Mouse (Mus musculus) limb, embryonic 13.5 days (tissue): ENCODE data around the gene Pcca. TPM values are rescaled to one million over a fixed set of nuclear protein-coding genes. Genes with fewer than 3 reads are reported as not detected.
"Not testable (repeated sequence)": the region's sequence is repeated elsewhere in the genome, so short reads cannot be mapped to it uniquely, and the experiment has no call there.

ENCODE experiments used
- ATAC-seq: fragments of 200-750 bp; cut with Nextera tagmentation; 2 replicates; pipeline ENCODE4 v1.8.0; 2017; ENCODE audit warnings: low read depth, moderate number of reproducible peaks, moderate TSS enrichment; ENCODE audit not compliant: low FRiP score
- H3K27ac ChIP-seq: fragments of 300-500 bp; sonication (generic); 2 replicates; pipeline ENCODE4 v1.5.1; 2015; ENCODE audit warnings: inconsistent platforms, mild to moderate bottlenecking, moderate library complexity
- H3K27me3 ChIP-seq: fragments of 300-500 bp; sonication (generic); 2 replicates; pipeline ENCODE4 v1.6.1; 2015; ENCODE audit warnings: mild to moderate bottlenecking, inconsistent platforms
- H3K36me3 ChIP-seq: fragments of 300-500 bp; sonication (generic); 2 replicates; pipeline ENCODE4 v1.6.1; 2015; ENCODE audit warnings: inconsistent platforms, mild to moderate bottlenecking, moderate library complexity
- H3K4me1 ChIP-seq: fragments of 300-500 bp; sonication (generic); 2 replicates; pipeline ENCODE4 v1.6.1; 2015; ENCODE audit warnings: inconsistent platforms
- H3K4me2 ChIP-seq: fragments of 300-500 bp; sonication (generic); replicated peaks from 2 replicates; pipeline ENCODE4 v1.6.1; 2015; ENCODE audit warnings: inconsistent platforms, mild to moderate bottlenecking, moderate library complexity
- H3K4me3 ChIP-seq: fragments of 300-500 bp; sonication (generic); 2 replicates; pipeline ENCODE4 v1.5.1; 2015; ENCODE audit warnings: moderate library complexity, mild to moderate bottlenecking, inconsistent platforms
- H3K9ac ChIP-seq: fragments of 300-500 bp; sonication (generic); 2 replicates; pipeline ENCODE4 v1.6.1; 2015; ENCODE audit warnings: mild to moderate bottlenecking, inconsistent platforms
- H3K9me3 ChIP-seq: fragments of 300-500 bp; sonication (generic); 2 replicates; pipeline ENCODE4 v1.6.1; 2016; ENCODE audit warnings: inconsistent platforms
- WGBS: fragments of 180-500 bp; shearing (Covaris S2); methylation state at CpG from one replicate; pipeline ENCODE4 v1.1.7; 2015; 5-methylcytosine and 5-hydroxymethylcytosine counted together
- polyA plus RNA-seq: library from polyadenylated mRNA; unstranded; fragments of >200 nt; fragmentation: Nextera tagmentation; extraction: Ambion mirVana; gene quantifications from 2 replicates; pipeline ENCODE4 v1.2.1, GENCODE M21; 2015

The Pcca gene
- polyA plus RNA-seq, 1 experiment from 2014 or later: 26.9 TPM

GRCm38 (mm10) chr14:122574064-122574751 lies 40.1 kb downstream of the Pcca start:
- Histone ChIP-seq H3K4me2 (no peak overlapping the region), H3K4me1 (no peaks in the 10 kb centered on the region), H3K27me3 (no peaks in the 10 kb centered on the region), H3K4me3 (no peak overlapping the region), H3K9me3 (no peaks in the 10 kb centered on the region), H3K27ac (no peak overlapping the region), H3K9ac (no peak overlapping the region), H3K36me3 (no peaks in the 10 kb centered on the region)
- no peak for ATAC-seq
- 79% methylated on average over 7 of the region's 7 CpGs for WGBS

DNA sequence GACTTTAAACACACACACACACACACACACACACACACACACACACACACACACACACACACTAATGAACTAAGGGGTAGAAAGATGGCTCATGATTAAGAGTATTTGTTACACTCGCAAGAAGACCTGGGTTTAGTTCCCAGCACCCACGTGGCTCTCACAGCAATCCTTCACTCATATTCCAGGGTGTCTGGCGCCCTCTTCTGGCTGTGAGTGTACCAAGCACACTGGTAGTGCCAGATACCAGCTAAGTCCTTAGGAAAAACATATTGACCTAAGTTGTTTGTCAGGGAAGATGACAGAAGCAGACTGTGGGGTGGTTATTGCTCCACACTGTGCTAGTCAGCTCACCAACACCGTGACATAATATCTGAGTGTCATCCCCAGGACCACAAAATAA lies 43.7 kb downstream of the Pcca start:
- H3K27me3 ChIP-seq: no peaks in the 10 kb centered on the region
- H3K36me3 ChIP-seq: no peaks in the 10 kb centered on the region
- no peak for ATAC-seq
- no peak overlapping the region for H3K27ac ChIP-seq
- no peak overlapping the region for H3K9ac ChIP-seq
- no peak overlapping the region for H3K4me3 ChIP-seq
- peaks cover 8% of the 10 kb centered on the region; the same call in 1 of the 2 replicates for H3K4me1 ChIP-seq
- 77% methylated on average over 4 of the region's 4 CpGs for WGBS
- no peaks in the 10 kb centered on the region for H3K9me3 ChIP-seq
- H3K4me2 ChIP-seq: no peak overlapping the region

- Histone ChIP-seq H3K9me3 (no peaks in the 10 kb centered on the region), H3K27me3 (no peaks in the 10 kb centered on the region), H3K4me2 (no peak overlapping the region), H3K9ac (no peak overlapping the region), H3K4me3 (no peak overlapping the region), H3K27ac (no peak overlapping the region), H3K36me3 (no peaks in the 10 kb centered on the region), H3K4me1 (peaks cover 8% of the 10 kb centered on the region; the same call in 1 of the 2 replicates)
- ATAC-seq: no peak
- 55% methylated on average over 4 of the region's 4 CpGs for WGBS
These were observed 47.9 kb downstream of the Pcca start for GRCm38 (mm10) chr14:122582057-122582456.

DNA sequence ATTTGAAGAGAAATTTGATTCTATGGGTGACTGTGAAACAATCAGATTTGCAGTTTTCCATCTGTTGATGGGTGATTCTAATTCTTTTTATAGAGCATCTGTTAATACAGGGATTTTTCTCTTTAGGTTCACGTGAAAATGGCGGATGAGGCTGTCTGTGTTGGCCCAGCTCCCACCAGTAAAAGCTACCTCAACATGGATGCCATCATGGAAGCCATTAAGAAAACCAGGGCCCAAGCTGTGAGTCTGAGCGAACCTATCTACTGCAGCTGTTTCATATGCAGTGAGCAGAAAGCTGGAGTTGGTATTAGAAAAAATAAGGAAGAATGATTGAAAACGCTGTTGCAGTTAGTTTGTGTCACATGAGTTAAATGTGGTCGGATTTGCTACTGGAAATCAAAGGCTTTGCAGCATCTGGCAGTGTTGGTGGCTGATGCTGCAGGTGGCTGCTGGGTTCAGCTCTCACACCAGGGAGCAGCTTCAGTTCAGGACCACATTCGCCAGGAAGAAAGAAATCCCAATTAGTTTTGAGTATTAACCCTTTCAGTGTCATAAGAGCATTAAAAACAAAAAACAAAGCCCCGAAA lies 48.5 kb downstream of the Pcca start:
- Histone ChIP-seq H3K9ac (no peak overlapping the region), H3K4me2 (no peak overlapping the region), H3K27me3 (no peaks in the 10 kb centered on the region), H3K4me1 (peaks cover 8% of the 10 kb centered on the region; the same call in 1 of the 2 replicates), H3K4me3 (no peak overlapping the region), H3K9me3 (no peaks in the 10 kb centered on the region), H3K27ac (no peak overlapping the region), H3K36me3 (no peaks in the 10 kb centered on the region)
- WGBS: 27% methylated on average over 7 of the region's 7 CpGs
- ATAC-seq: no peak

- H3K4me2 ChIP-seq, H3K4me1 ChIP-seq, H3K36me3 ChIP-seq, H3K27me3 ChIP-seq, ATAC-seq, H3K27ac ChIP-seq, H3K9ac ChIP-seq, H3K4me3 ChIP-seq, H3K9me3 ChIP-seq: not testable (repeated sequence)
- 86% methylated on average over 2 of the region's 2 CpGs for WGBS
These were observed 50.0 kb downstream of the Pcca start for GRCm38 (mm10) chr14:122584087-122584486.

DNA sequence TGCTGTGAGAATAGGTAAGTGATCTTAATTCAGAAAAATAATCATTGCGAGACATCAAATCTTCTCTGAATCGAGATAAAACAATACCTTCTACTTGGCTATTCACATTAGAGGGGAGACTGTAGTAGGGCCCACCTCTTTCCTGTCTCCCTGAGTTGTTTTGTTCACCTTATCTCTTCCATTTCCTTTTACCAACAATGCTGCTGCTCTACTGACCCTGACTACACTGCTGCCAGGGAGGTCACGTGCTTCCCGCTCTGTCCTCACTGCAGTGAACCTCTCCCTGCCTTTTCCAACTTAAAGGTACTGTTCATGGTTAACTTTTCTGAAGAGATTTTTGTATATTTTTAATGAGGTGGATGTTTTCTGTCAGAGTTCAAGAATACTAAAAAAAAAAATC lies 52.8 kb downstream of the Pcca start:
- no peak overlapping the region for H3K9ac ChIP-seq
- no peak overlapping the region for H3K4me2 ChIP-seq
- H3K27me3 ChIP-seq: no peaks in the 10 kb centered on the region
- no peaks in the 10 kb centered on the region for H3K36me3 ChIP-seq
- no peak for ATAC-seq
- WGBS: 95% methylated on average over 4 of the region's 4 CpGs
- H3K4me3 ChIP-seq: no peak overlapping the region
- H3K9me3 ChIP-seq: no peaks in the 10 kb centered on the region
- no peak overlapping the region for H3K27ac ChIP-seq
- H3K4me1 ChIP-seq: peaks cover 8% of the 10 kb centered on the region; the same call in 1 of the 2 replicates

DNA sequence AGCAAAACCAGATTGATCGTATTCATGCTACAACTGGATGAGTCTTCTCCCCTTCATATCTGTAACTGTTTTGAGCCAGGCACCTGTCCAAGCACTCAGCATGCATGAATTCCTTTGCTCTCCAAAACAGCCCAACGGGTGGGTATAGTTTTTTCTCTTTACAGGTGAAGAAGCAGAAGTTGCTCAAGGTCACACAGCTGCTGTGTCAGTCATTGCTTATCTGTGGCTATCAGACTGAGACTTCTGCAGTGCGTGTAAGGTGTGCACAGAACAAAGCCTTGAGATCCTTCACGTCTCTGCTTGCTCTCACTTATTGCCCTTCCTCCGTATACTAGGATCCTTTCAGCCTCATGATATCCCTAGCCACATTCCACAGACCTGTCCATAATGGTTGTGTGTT lies 63.4 kb downstream of the Pcca start:
- Histone ChIP-seq H3K9ac (no peak overlapping the region), H3K27ac (no peak overlapping the region), H3K4me2 (no peak overlapping the region), H3K4me1 (peaks cover 17% of the 10 kb centered on the region), H3K4me3 (no peak overlapping the region), H3K36me3 (no peaks in the 10 kb centered on the region), H3K27me3 (no peaks in the 10 kb centered on the region; the same call in 1 of the 2 replicates), H3K9me3 (no peaks in the 10 kb centered on the region)
- 80% methylated on average over 5 of the region's 5 CpGs for whole genome bisulfite sequencing
- no peak for ATAC-seq

- no peak overlapping the region for H3K9ac ChIP-seq
- ATAC-seq: no peak
- peaks cover under 1% of the 10 kb centered on the region; the same call in 1 of the 2 replicates for H3K27me3 ChIP-seq
- no peaks in the 10 kb centered on the region for H3K9me3 ChIP-seq
- no peak overlapping the region for H3K4me2 ChIP-seq
- peaks cover 17% of the 10 kb centered on the region for H3K4me1 ChIP-seq
- H3K4me3 ChIP-seq: no peak overlapping the region
- no peaks in the 10 kb centered on the region for H3K36me3 ChIP-seq
- H3K27ac ChIP-seq: no peak overlapping the region
- 82% methylated on average over 2 of the region's 2 CpGs for WGBS
These were observed 64.7 kb downstream of the Pcca start for GRCm38 (mm10) chr14:122598802-122599201.

DNA sequence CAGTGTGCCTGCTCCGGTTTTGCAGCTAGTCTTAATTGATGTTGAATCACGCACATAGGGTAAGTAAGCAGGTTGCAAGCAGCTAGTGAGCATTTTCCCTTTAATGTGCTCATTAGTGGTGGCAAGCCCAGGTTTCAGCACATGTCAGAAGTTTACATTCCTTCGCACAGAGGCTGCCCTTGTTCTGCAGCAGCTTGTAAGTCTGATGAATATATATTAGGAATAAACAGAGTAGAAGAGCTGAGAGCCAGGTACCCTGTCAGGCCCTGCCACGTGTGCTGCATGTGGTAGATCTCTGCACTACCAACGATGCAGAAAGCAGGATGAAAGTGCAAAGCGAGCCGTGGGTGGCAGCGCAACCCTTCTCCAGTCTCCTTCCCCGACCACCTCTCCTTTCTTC lies 65.7 kb downstream of the Pcca start:
- peak; percentile 78 for ATAC-seq
- H3K27ac ChIP-seq: no peak overlapping the region

GRCm38 (mm10) chr14:122602701-122603100 lies 68.6 kb downstream of the Pcca start:
- H3K27me3 ChIP-seq: peaks cover 5% of the 10 kb centered on the region; the same call in 1 of the 2 replicates
- H3K9me3 ChIP-seq: no peaks in the 10 kb centered on the region
- no peak for ATAC-seq
- H3K36me3 ChIP-seq: no peaks in the 10 kb centered on the region
- 48% methylated on average over 2 of the region's 2 CpGs for WGBS
- peaks cover 19% of the 10 kb centered on the region for H3K4me1 ChIP-seq
- H3K4me3 ChIP-seq: no peak overlapping the region
- H3K27ac ChIP-seq: no peak overlapping the region
- H3K9ac ChIP-seq: no peak overlapping the region
- H3K4me2 ChIP-seq: no peak overlapping the region

More for the DNA sequence above, 65.7 kb downstream of the Pcca start:
- 32% methylated on average over 9 of the region's 9 CpGs for WGBS
- no peak overlapping the region for H3K4me3 ChIP-seq
- H3K4me1 ChIP-seq: peaks cover 17% of the 10 kb centered on the region
- no peak overlapping the region for H3K9ac ChIP-seq
- peak overlapping the region; percentile 7 for H3K4me2 ChIP-seq
- H3K9me3 ChIP-seq: no peaks in the 10 kb centered on the region
- H3K27me3 ChIP-seq: peaks cover 5% of the 10 kb centered on the region; the same call in 1 of the 2 replicates
- no peaks in the 10 kb centered on the region for H3K36me3 ChIP-seq

GRCm38 (mm10) chr14:122606499-122606898 lies 72.4 kb downstream of the Pcca start:
- no peak overlapping the region for H3K9ac ChIP-seq
- no peak overlapping the region for H3K27ac ChIP-seq
- H3K4me3 ChIP-seq: no peak overlapping the region
- H3K9me3 ChIP-seq: no peaks in the 10 kb centered on the region
- H3K27me3 ChIP-seq: 0 out of 2 replicates have a peak, but pooled peaks cover 5% of the 10 kb centered on the region
- H3K36me3 ChIP-seq: no peaks in the 10 kb centered on the region
- no peak for ATAC-seq
- WGBS: 85% methylated on average over 1 of the region's 1 CpGs
- peaks cover 13% of the 10 kb centered on the region for H3K4me1 ChIP-seq
- no peak overlapping the region for H3K4me2 ChIP-seq

GRCm38 (mm10) chr14:122607456-122607855 lies 73.3 kb downstream of the Pcca start:
- Histone ChIP-seq H3K9ac (no peak overlapping the region), H3K4me2 (no peak overlapping the region), H3K27me3 (0 out of 2 replicates have a peak, but pooled peaks cover 5% of the 10 kb centered on the region), H3K4me3 (no peak overlapping the region), H3K27ac (no peak overlapping the region), H3K4me1 (peaks cover 9% of the 10 kb centered on the region), H3K36me3 (no peaks in the 10 kb centered on the region), H3K9me3 (no peaks in the 10 kb centered on the region)
- peak; percentile 92 for ATAC-seq
- WGBS: 27% methylated on average over 4 of the region's 4 CpGs
